Mouse (Mus musculus) heart, postnatal 0 days (tissue): ENCODE measurements around the gene Lingo2.

Source experiments
- CTCF ChIP-seq: IDR thresholded peaks from 2 replicates; pipeline ENCODE4 v1.5.1; 2016; ENCODE audit warnings: antibody characterized with exemption, control low read depth, low read depth
- EP300 ChIP-seq: IDR thresholded peaks from 2 replicates; pipeline ENCODE4 v1.6.1; 2016; ENCODE audit warnings: antibody characterized with exemption, low read depth

- no peak for TF ChIP-seq CTCF
- no peak for TF ChIP-seq EP300
Observed at GRCm38 (mm10) chr4:36081095-36081852, 870.3 kb downstream of the Lingo2 start.
